Mouse (Mus musculus) hindbrain, embryonic 12.5 days (tissue): Measurements from ENCODE around the gene Sel1l3. TPM values are rescaled to one million over a fixed set of nuclear protein-coding genes. Genes with fewer than 3 reads are reported as not detected.

ENCODE experiments used
- ATAC-seq: fragments of 200-750 bp; cut with Nextera tagmentation; 2 replicates; pipeline ENCODE4 v1.8.0; 2017; ENCODE audit warnings: moderate TSS enrichment; ENCODE audit not compliant: low FRiP score
- H3K27ac ChIP-seq: fragments of 300-500 bp; sonication (generic); 2 replicates; pipeline ENCODE4 v1.5.1; 2016; ENCODE audit warnings: mild to moderate bottlenecking
- H3K27me3 ChIP-seq: fragments of 300-500 bp; sonication (generic); 2 replicates; pipeline ENCODE4 v1.6.1; 2016; ENCODE audit warnings: mild to moderate bottlenecking
- H3K36me3 ChIP-seq: fragments of 300-500 bp; sonication (generic); 2 replicates; pipeline ENCODE4 v1.6.1; 2016; ENCODE audit warnings: mild to moderate bottlenecking
- H3K4me1 ChIP-seq: fragments of 300-500 bp; sonication (generic); 2 replicates; pipeline ENCODE4 v1.6.1; 2016
- H3K4me2 ChIP-seq: fragments of 300-500 bp; sonication (generic); replicated peaks from 2 replicates; pipeline ENCODE4 v1.6.1; 2016; ENCODE audit warnings: mild to moderate bottlenecking
- H3K4me3 ChIP-seq: fragments of 300-500 bp; sonication (generic); 2 replicates; pipeline ENCODE4 v1.5.1; 2016; ENCODE audit warnings: mild to moderate bottlenecking
- H3K9ac ChIP-seq: fragments of 300-500 bp; sonication (generic); 2 replicates; pipeline ENCODE4 v1.6.1; 2016; ENCODE audit warnings: mild to moderate bottlenecking, moderate library complexity
- H3K9me3 ChIP-seq: fragments of 300-500 bp; sonication (generic); replicated peaks from 2 replicates; pipeline ENCODE4 v1.6.1; 2016; ENCODE audit warnings: mild to moderate bottlenecking
- WGBS: fragments of 180-500 bp; shearing (Covaris S2); methylation state at CpG from one replicate; pipeline ENCODE4 v1.1.7; 2016; 5-methylcytosine and 5-hydroxymethylcytosine counted together
- polyA plus RNA-seq: library from polyadenylated mRNA; unstranded; fragments of >200 nt; fragmentation: Nextera tagmentation; extraction: Ambion mirVana; gene quantifications from 2 replicates; pipeline ENCODE4 v1.2.1, GENCODE M21; 2016

The Sel1l3 gene
- polyA plus RNA-seq, 1 experiment from 2014 or later: 5.1 TPM

GRCm38 (mm10) chr5:53167564-53167963 lies 46.2 kb downstream of the Sel1l3 start:
- H3K4me1 ChIP-seq: no peaks in the 10 kb centered on the region
- no peak for ATAC-seq
- H3K9me3 ChIP-seq: no peaks in the 10 kb centered on the region
- no peak overlapping the region for H3K4me3 ChIP-seq
- no peak overlapping the region for H3K4me2 ChIP-seq
- no peak overlapping the region for H3K9ac ChIP-seq
- H3K27ac ChIP-seq: no peak overlapping the region
- H3K36me3 ChIP-seq: no peaks in the 10 kb centered on the region
- H3K27me3 ChIP-seq: no peaks in the 10 kb centered on the region
- WGBS: 85% methylated on average over 4 of the region's 4 CpGs

- Histone ChIP-seq H3K27ac (no peak overlapping the region), H3K4me1 (no peaks in the 10 kb centered on the region), H3K4me3 (no peak overlapping the region), H3K27me3 (no peaks in the 10 kb centered on the region), H3K9ac (no peak overlapping the region), H3K9me3 (no peaks in the 10 kb centered on the region), H3K4me2 (no peak overlapping the region), H3K36me3 (no peaks in the 10 kb centered on the region)
- 82% methylated on average over 5 of the region's 5 CpGs for WGBS
- ATAC-seq: no peak
These were observed 48.1 kb downstream of the Sel1l3 start for GRCm38 (mm10) chr5:53165672-53166071.

- Histone ChIP-seq H3K36me3 (no peaks in the 10 kb centered on the region), H3K4me1 (no peaks in the 10 kb centered on the region), H3K4me3 (no peak overlapping the region), H3K9me3 (no peaks in the 10 kb centered on the region), H3K9ac (no peak overlapping the region), H3K27me3 (no peaks in the 10 kb centered on the region), H3K4me2 (no peak overlapping the region), H3K27ac (no peak overlapping the region)
- WGBS: 90% methylated on average over 8 of the region's 8 CpGs
- no peak for ATAC-seq
These were observed 51.3 kb downstream of the Sel1l3 start for GRCm38 (mm10) chr5:53162436-53162835.

GRCm38 (mm10) chr5:53161506-53162186 lies 52.1 kb downstream of the Sel1l3 start:
- no peaks in the 10 kb centered on the region for H3K4me1 ChIP-seq
- no peaks in the 10 kb centered on the region for H3K36me3 ChIP-seq
- no peak for ATAC-seq
- no peaks in the 10 kb centered on the region for H3K27me3 ChIP-seq
- 86% methylated on average over 8 of the region's 8 CpGs for WGBS
- H3K9ac ChIP-seq: no peak overlapping the region
- no peak overlapping the region for H3K4me3 ChIP-seq
- H3K4me2 ChIP-seq: no peak overlapping the region
- no peaks in the 10 kb centered on the region for H3K9me3 ChIP-seq
- no peak overlapping the region for H3K27ac ChIP-seq

GRCm38 (mm10) chr5:53160207-53160606 lies 53.5 kb downstream of the Sel1l3 start:
- Histone ChIP-seq H3K9me3 (no peaks in the 10 kb centered on the region), H3K9ac (no peak overlapping the region), H3K27me3 (no peaks in the 10 kb centered on the region), H3K4me2 (no peak overlapping the region), H3K4me1 (no peaks in the 10 kb centered on the region), H3K36me3 (no peaks in the 10 kb centered on the region), H3K4me3 (no peak overlapping the region), H3K27ac (no peak overlapping the region)
- ATAC-seq: no peak
- WGBS: 88% methylated on average over 6 of the region's 6 CpGs

- H3K9ac ChIP-seq: no peak overlapping the region
- H3K27ac ChIP-seq: no peak overlapping the region
- ATAC-seq: no peak
- H3K9me3 ChIP-seq: no peaks in the 10 kb centered on the region
- WGBS: 86% methylated on average over 4 of the region's 4 CpGs
- H3K4me3 ChIP-seq: no peak overlapping the region
- no peaks in the 10 kb centered on the region for H3K4me1 ChIP-seq
- no peak overlapping the region for H3K4me2 ChIP-seq
- H3K27me3 ChIP-seq: no peaks in the 10 kb centered on the region
- no peaks in the 10 kb centered on the region for H3K36me3 ChIP-seq
These were observed 54.1 kb downstream of the Sel1l3 start for GRCm38 (mm10) chr5:53159631-53160030.

GRCm38 (mm10) chr5:53159166-53159565 lies 54.6 kb downstream of the Sel1l3 start:
- Histone ChIP-seq H3K27ac (no peak overlapping the region), H3K9me3 (no peaks in the 10 kb centered on the region), H3K4me3 (no peak overlapping the region), H3K4me1 (no peaks in the 10 kb centered on the region), H3K9ac (no peak overlapping the region), H3K27me3 (no peaks in the 10 kb centered on the region), H3K36me3 (no peaks in the 10 kb centered on the region), H3K4me2 (no peak overlapping the region)
- ATAC-seq: no peak
- 91% methylated on average over 3 of the region's 3 CpGs for WGBS

- ATAC-seq: no peak
These were observed 57.6 kb downstream of the Sel1l3 start for GRCm38 (mm10) chr5:53155985-53156679.

GRCm38 (mm10) chr5:53154501-53154900 lies 59.2 kb downstream of the Sel1l3 start:
- Histone ChIP-seq H3K4me2 (no peak overlapping the region), H3K9me3 (no peaks in the 10 kb centered on the region), H3K27me3 (no peaks in the 10 kb centered on the region), H3K36me3 (no peaks in the 10 kb centered on the region), H3K27ac (no peak overlapping the region), H3K4me1 (no peaks in the 10 kb centered on the region), H3K4me3 (no peak overlapping the region), H3K9ac (no peak overlapping the region)
- WGBS: 81% methylated on average over 2 of the region's 2 CpGs
- no peak for ATAC-seq

More at GRCm38 (mm10) chr5:53155985-53156679, 57.6 kb downstream of the Sel1l3 start:
- no peak overlapping the region for H3K4me3 ChIP-seq
- 80% methylated on average over 13 of the region's 13 CpGs for WGBS
- no peaks in the 10 kb centered on the region for H3K36me3 ChIP-seq
- no peak overlapping the region for H3K9ac ChIP-seq
- no peak overlapping the region for H3K4me2 ChIP-seq
- no peaks in the 10 kb centered on the region for H3K9me3 ChIP-seq
- H3K27me3 ChIP-seq: no peaks in the 10 kb centered on the region
- H3K27ac ChIP-seq: no peak overlapping the region
- H3K4me1 ChIP-seq: no peaks in the 10 kb centered on the region

GRCm38 (mm10) chr5:53154078-53154477 lies 59.6 kb downstream of the Sel1l3 start:
- WGBS: 92% methylated on average over 2 of the region's 2 CpGs
- no peaks in the 10 kb centered on the region for H3K27me3 ChIP-seq
- H3K9me3 ChIP-seq: no peaks in the 10 kb centered on the region
- H3K9ac ChIP-seq: no peak overlapping the region
- no peak overlapping the region for H3K4me3 ChIP-seq
- no peak overlapping the region for H3K4me2 ChIP-seq
- H3K4me1 ChIP-seq: no peaks in the 10 kb centered on the region
- no peak for ATAC-seq
- H3K36me3 ChIP-seq: no peaks in the 10 kb centered on the region
- no peak overlapping the region for H3K27ac ChIP-seq

GRCm38 (mm10) chr5:53153144-53153543 lies 60.6 kb downstream of the Sel1l3 start:
- Histone ChIP-seq H3K36me3 (no peaks in the 10 kb centered on the region), H3K27ac (no peak overlapping the region), H3K27me3 (no peaks in the 10 kb centered on the region), H3K4me3 (no peak overlapping the region), H3K9ac (no peak overlapping the region), H3K9me3 (no peaks in the 10 kb centered on the region), H3K4me2 (no peak overlapping the region), H3K4me1 (peaks cover 8% of the 10 kb centered on the region)
- ATAC-seq: no peak
- WGBS: 84% methylated on average over 5 of the region's 5 CpGs

- Histone ChIP-seq H3K27ac (no peak overlapping the region), H3K36me3 (no peaks in the 10 kb centered on the region), H3K4me2 (no peak overlapping the region), H3K9me3 (no peaks in the 10 kb centered on the region), H3K27me3 (no peaks in the 10 kb centered on the region), H3K4me1 (peaks cover 8% of the 10 kb centered on the region), H3K9ac (no peak overlapping the region), H3K4me3 (no peak overlapping the region)
- peak; percentile 42; the same call in 1 of the 2 replicates for ATAC-seq
- WGBS: 60% methylated on average over 18 of the region's 18 CpGs
These were observed 62.3 kb downstream of the Sel1l3 start for GRCm38 (mm10) chr5:53151379-53151960.
